Mouse (Mus musculus): ENCODE results near the gene Slc1a6. TPM values are rescaled to one million over a fixed set of nuclear protein-coding genes. Genes with fewer than 3 reads are reported as not detected.
"Not testable (repeated sequence)": the region's sequence is repeated elsewhere in the genome, so short reads cannot be mapped to it uniquely, and the experiment has no call there.

Slc1a6 gene
- polyA plus RNA-seq, 1 experiment from 2014 or later = 1.7 TPM

- 8% methylated on average over 22 of the region's 22 CpGs for WGBS
- Histone ChIP-seq H3K27me3 (ENCODE audit: low read depth, poor library complexity, severe bottlenecking) (no peaks in the 10 kb centered on the region), H3K4me1 (peaks cover 13% of the 10 kb centered on the region), H3K27ac (replicated peaks) (peak overlapping the region; percentile 86), H3K4me3 (peak overlapping the region; percentile 57), H3K36me3 (no peaks in the 10 kb centered on the region), H3K9me3 (replicated peaks) (no peaks in the 10 kb centered on the region)
- peak; percentile 81 for DNase-seq (ENCODE audit: low spot score)
Observed at GRCm38 (mm10) chr10:78787566-78788087, 7.3 kb downstream of the Slc1a6 start.

GRCm38 (mm10) chr10:78790561-78790960 is 10.3 kb downstream of the Slc1a6 start:
- H3K27me3 ChIP-seq (ENCODE audit: low read depth, poor library complexity, severe bottlenecking) = no peaks in the 10 kb centered on the region
- H3K36me3 ChIP-seq = no peaks in the 10 kb centered on the region
- no peak overlapping the region for H3K4me3 ChIP-seq
- peaks cover 13% of the 10 kb centered on the region for H3K4me1 ChIP-seq
- H3K9me3 ChIP-seq (replicated peaks) = no peaks in the 10 kb centered on the region
- no peak for DNase-seq (ENCODE audit: low spot score)
- WGBS = 60% methylated on average over 1 of the region's 1 CpGs
- no peak overlapping the region for H3K27ac ChIP-seq (replicated peaks)

GRCm38 (mm10) chr10:78801449-78801848 is 21.2 kb downstream of the Slc1a6 start:
- Histone ChIP-seq H3K4me1 (no peaks in the 10 kb centered on the region), H3K9me3 (replicated peaks) (no peaks in the 10 kb centered on the region), H3K4me3 (no peak overlapping the region), H3K27ac (replicated peaks) (no peak overlapping the region), H3K27me3 (ENCODE audit: low read depth, poor library complexity, severe bottlenecking) (no peaks in the 10 kb centered on the region), H3K36me3 (no peaks in the 10 kb centered on the region)
- WGBS = 85% methylated on average over 2 of the region's 2 CpGs
- DNase-seq (ENCODE audit: low spot score) = no peak

- peak; percentile 29 for DNase-seq (ENCODE audit: low spot score)
- no peak overlapping the region for H3K27ac ChIP-seq (replicated peaks)
- WGBS = 76% methylated on average over 6 of the region's 6 CpGs
Observed at GRCm38 (mm10) chr10:78812358-78813060, 32.2 kb downstream of the Slc1a6 start.

GRCm38 (mm10) chr10:78840456-78840855 is 60.2 kb downstream of the Slc1a6 start:
- H3K36me3 ChIP-seq; H3K27me3 ChIP-seq (ENCODE audit: low read depth, poor library complexity, severe bottlenecking); DNase-seq (ENCODE audit: low spot score); H3K27ac ChIP-seq (replicated peaks); H3K9me3 ChIP-seq (replicated peaks); H3K4me1 ChIP-seq; H3K4me3 ChIP-seq: not testable (repeated sequence)
- WGBS = 92% methylated on average over 12 of the region's 12 CpGs

More at GRCm38 (mm10) chr10:78812358-78813060, 32.2 kb downstream of the Slc1a6 start:
- no peaks in the 10 kb centered on the region for H3K4me1 ChIP-seq
- peaks cover 15% of the 10 kb centered on the region for H3K9me3 ChIP-seq (replicated peaks)
- H3K27me3 ChIP-seq (ENCODE audit: low read depth, poor library complexity, severe bottlenecking) = no peaks in the 10 kb centered on the region
- H3K4me3 ChIP-seq = no peak overlapping the region
- H3K36me3 ChIP-seq = no peaks in the 10 kb centered on the region

GRCm38 (mm10) chr10:78852066-78852465 is 71.8 kb downstream of the Slc1a6 start, which contains the start of gene Olfr1356:
Gene Olfr1356 (minus strand): TSS chr10:78852166.
- no peak for DNase-seq (ENCODE audit: low spot score)
- Histone ChIP-seq H3K9me3 (replicated peaks) (peaks cover 2% of the 10 kb centered on the region; the same call in 1 of the 2 replicates), H3K36me3 (no peaks in the 10 kb centered on the region), H3K27ac (replicated peaks) (no peak within 1 kb of the TSS), H3K4me1 (no peaks in the 10 kb centered on the region), H3K4me3 (no peak within 1 kb of the TSS), H3K27me3 (ENCODE audit: low read depth, poor library complexity, severe bottlenecking) (no peaks in the 10 kb centered on the region)
- 84% methylated on average over 2 of the region's 2 CpGs for WGBS

Other genes starting within 250 kb of the Slc1a6 start
- 38.3 and 48.9 TPM in 2 replicates for gene Ilvbl, start 206.2 kb upstream of the Slc1a6 start, polyA plus RNA-seq (2016; fragmentation: Nextera tagmentation; extraction: Ambion mirVana)
- gene Syde1, start 188.5 kb upstream of the Slc1a6 start, polyA plus RNA-seq (2016; fragmentation: Nextera tagmentation; extraction: Ambion mirVana) = 13.4 and 14.5 TPM in 2 replicates
- not detected in 2 replicates for gene Olfr1357, start 162.4 kb upstream of the Slc1a6 start, polyA plus RNA-seq (2016; fragmentation: Nextera tagmentation; extraction: Ambion mirVana)
- gene Casp14, start 62.2 kb upstream of the Slc1a6 start, polyA plus RNA-seq (2016; fragmentation: Nextera tagmentation; extraction: Ambion mirVana) = not detected in 2 replicates
- gene Ccdc105, start 27.4 kb upstream of the Slc1a6 start, polyA plus RNA-seq (2016; fragmentation: Nextera tagmentation; extraction: Ambion mirVana) = not detected in 2 replicates
- not detected in 2 replicates for gene Olfr1356, start 71.7 kb downstream of the Slc1a6 start, polyA plus RNA-seq (2016; fragmentation: Nextera tagmentation; extraction: Ambion mirVana)
- not detected in 2 replicates for gene Olfr1355, start 95.0 kb downstream of the Slc1a6 start, polyA plus RNA-seq (2016; fragmentation: Nextera tagmentation; extraction: Ambion mirVana)
- not detected in 2 replicates for gene Olfr1354, start 132.7 kb downstream of the Slc1a6 start, polyA plus RNA-seq (2016; fragmentation: Nextera tagmentation; extraction: Ambion mirVana)
- not detected in 2 replicates for gene Olfr8, start 170.1 kb downstream of the Slc1a6 start, polyA plus RNA-seq (2016; fragmentation: Nextera tagmentation; extraction: Ambion mirVana)
- gene Olfr1353, start 182.8 kb downstream of the Slc1a6 start, polyA plus RNA-seq (2016; fragmentation: Nextera tagmentation; extraction: Ambion mirVana) = not detected in 2 replicates
- gene Olfr1352, start 200.6 kb downstream of the Slc1a6 start, polyA plus RNA-seq (2016; fragmentation: Nextera tagmentation; extraction: Ambion mirVana) = not detected in 2 replicates
- gene Olfr1351, start 232.0 kb downstream of the Slc1a6 start, polyA plus RNA-seq (2016; fragmentation: Nextera tagmentation; extraction: Ambion mirVana) = not detected in 2 replicates
- 0.07 and 0.19 TPM in 2 replicates for gene Olfr57, start 248.2 kb downstream of the Slc1a6 start, polyA plus RNA-seq (2016; fragmentation: Nextera tagmentation; extraction: Ambion mirVana)